Mouse (Mus musculus) hindbrain, embryonic 16.5 days (tissue): ENCODE measurements around the gene Rab3d. TPM values are rescaled to one million over a fixed set of nuclear protein-coding genes. Genes with fewer than 3 reads are reported as not detected.
"Not testable (repeated sequence)": the region's sequence is repeated elsewhere in the genome, so short reads cannot be mapped to it uniquely, and the experiment has no call there.

ENCODE experiments used
- ATAC-seq: fragments of 200-750 bp; cut with Nextera tagmentation; 2 replicates; pipeline ENCODE4 v1.8.0; 2017; ENCODE audit warnings: moderate TSS enrichment, moderate library complexity
- H3K27ac ChIP-seq: fragments of 300-500 bp; sonication (generic); 2 replicates; pipeline ENCODE4 v1.5.1; 2014; ENCODE audit warnings: low read depth, mild to moderate bottlenecking, control low read depth, low read length, moderate library complexity
- H3K27me3 ChIP-seq: fragments of 300-500 bp; sonication (generic); replicated peaks from 2 replicates; pipeline ENCODE4 v1.6.1; 2014; ENCODE audit warnings: low read length; ENCODE audit not compliant: control insufficient read depth, insufficient read depth
- H3K36me3 ChIP-seq: fragments of 300-500 bp; sonication (generic); 2 replicates; pipeline ENCODE4 v1.6.1; 2014; ENCODE audit warnings: mild to moderate bottlenecking, low read length, moderate library complexity, mixed read lengths; ENCODE audit not compliant: control insufficient read depth, insufficient read depth
- H3K4me1 ChIP-seq: fragments of 300-500 bp; sonication (generic); 2 replicates; pipeline ENCODE4 v1.6.1; 2014; ENCODE audit warnings: low read depth, low read length; ENCODE audit not compliant: control insufficient read depth, insufficient read depth
- H3K4me2 ChIP-seq: fragments of 300-500 bp; sonication (generic); 2 replicates; pipeline ENCODE4 v1.6.1; 2014; ENCODE audit warnings: mild to moderate bottlenecking, low read length, control low read depth, moderate library complexity
- H3K4me3 ChIP-seq: fragments of 300-500 bp; sonication (generic); 2 replicates; pipeline ENCODE4 v1.5.1; 2014; ENCODE audit warnings: mild to moderate bottlenecking, low read length, control low read depth, moderate library complexity
- H3K9ac ChIP-seq: fragments of 300-500 bp; sonication (generic); 2 replicates; pipeline ENCODE4 v1.6.1; 2014; ENCODE audit warnings: low read depth, mild to moderate bottlenecking, control low read depth, low read length, moderate library complexity
- H3K9me3 ChIP-seq: fragments of 300-500 bp; sonication (generic); 2 replicates; pipeline ENCODE4 v1.6.1; 2014; ENCODE audit warnings: mild to moderate bottlenecking, low read length, moderate library complexity; ENCODE audit not compliant: control insufficient read depth
- WGBS: fragments of 180-500 bp; shearing (Covaris S2); extraction: QIAGEN DNeasy Blood & Tissue Kit; methylation state at CpG from one replicate; pipeline ENCODE4 v1.1.7; 2014; 5-methylcytosine and 5-hydroxymethylcytosine counted together
- polyA plus RNA-seq: library from polyadenylated mRNA; unstranded; fragments of >200 nt; fragmentation: Nextera tagmentation; extraction: Ambion mirVana; gene quantifications from 2 replicates; pipeline ENCODE4 v1.2.1, GENCODE M21; 2015

The Rab3d gene
- polyA plus RNA-seq, 1 experiment from 2014 or later = 23.6 TPM

DNA sequence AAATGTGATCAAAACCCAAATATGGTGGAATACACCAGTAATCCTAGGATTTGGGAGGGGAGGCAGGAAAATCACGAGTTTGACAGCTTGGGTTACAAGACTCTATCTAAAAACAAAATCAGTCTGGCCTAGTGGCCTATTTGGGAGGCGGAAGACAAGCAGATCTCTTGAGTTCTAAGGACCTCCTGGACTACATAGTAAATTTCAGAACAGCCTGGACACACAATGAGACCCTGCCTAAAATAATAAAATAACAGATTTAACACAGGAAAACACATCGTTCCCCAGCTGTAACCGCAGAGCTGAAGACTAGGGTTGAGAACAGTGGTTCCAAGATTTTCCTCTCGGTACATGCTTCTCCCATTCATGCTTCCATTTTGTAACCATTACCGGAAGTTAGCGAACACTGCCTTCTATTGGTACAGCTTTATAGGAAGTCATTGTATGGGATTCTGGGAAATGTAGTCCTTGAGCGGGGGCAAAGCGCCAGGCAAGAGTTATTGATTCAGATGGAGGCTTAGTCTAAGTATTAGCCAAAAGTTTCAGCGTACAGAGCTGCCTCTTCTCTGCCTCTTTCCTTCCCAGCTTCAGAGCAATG lies 16.7 kb downstream of the Rab3d start:
- H3K9ac ChIP-seq = peak overlapping the region; percentile 42; the same call in 1 of the 2 replicates
- H3K4me2 ChIP-seq = peak overlapping the region; percentile 39
- no peaks in the 10 kb centered on the region for H3K4me1 ChIP-seq
- peak; percentile 91 for ATAC-seq
- H3K4me3 ChIP-seq = peak overlapping the region; percentile 40
- H3K36me3 ChIP-seq = no peaks in the 10 kb centered on the region
- WGBS = 16% methylated on average over 10 of the region's 10 CpGs
- H3K27ac ChIP-seq = peak overlapping the region; percentile 52; the same call in 1 of the 2 replicates
- H3K27me3 ChIP-seq = 0 out of 2 replicates have a peak, but pooled peaks cover 3% of the 10 kb centered on the region
- no peaks in the 10 kb centered on the region for H3K9me3 ChIP-seq

DNA sequence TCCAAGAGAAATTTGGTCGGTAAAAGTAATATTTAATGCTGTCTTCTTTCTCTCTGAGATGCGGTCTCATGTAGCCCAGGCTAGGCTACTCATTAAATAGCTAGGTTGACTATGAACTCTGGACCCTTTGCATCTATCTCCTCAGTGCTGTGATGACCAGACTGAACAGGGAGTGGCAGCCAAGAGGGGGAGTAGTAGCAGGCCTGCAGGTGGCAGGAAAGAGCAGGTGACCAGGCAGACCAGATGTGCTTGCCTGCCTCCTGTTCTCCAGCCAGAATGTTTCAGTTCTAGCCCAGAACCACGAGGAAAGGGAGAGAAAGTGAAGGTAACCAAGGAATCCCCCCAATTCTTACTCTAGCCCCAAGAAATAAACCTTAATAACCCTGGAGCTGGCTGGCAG lies 28.8 kb downstream of the Rab3d start:
- Histone ChIP-seq H3K27me3 (no peaks in the 10 kb centered on the region), H3K4me3 (no peak overlapping the region), H3K36me3 (no peaks in the 10 kb centered on the region), H3K4me2 (no peak overlapping the region), H3K9ac (no peak overlapping the region), H3K27ac (no peak overlapping the region), H3K9me3 (no peaks in the 10 kb centered on the region), H3K4me1 (no peaks in the 10 kb centered on the region)
- no peak for ATAC-seq
- 69% methylated on average over 3 of the region's 3 CpGs for WGBS

- WGBS = 57% methylated on average over 3 of the region's 3 CpGs
- Histone ChIP-seq H3K9me3 (no peaks in the 10 kb centered on the region), H3K4me1 (no peaks in the 10 kb centered on the region), H3K27me3 (no peaks in the 10 kb centered on the region), H3K9ac (no peak overlapping the region), H3K4me3 (no peak overlapping the region), H3K36me3 (no peaks in the 10 kb centered on the region), H3K27ac (no peak overlapping the region), H3K4me2 (no peak overlapping the region)
- no peak for ATAC-seq
Observed at GRCm38 (mm10) chr9:21876601-21877000, 41.4 kb downstream of the Rab3d start.

- Histone ChIP-seq H3K36me3 (no peaks in the 10 kb centered on the region), H3K4me1 (no peaks in the 10 kb centered on the region), H3K27ac (no peak overlapping the region), H3K4me3 (no peak overlapping the region), H3K27me3 (no peaks in the 10 kb centered on the region), H3K9me3 (no peaks in the 10 kb centered on the region), H3K9ac (no peak overlapping the region), H3K4me2 (no peak overlapping the region)
- ATAC-seq = no peak
- 52% methylated on average over 4 of the region's 4 CpGs for WGBS
Observed at GRCm38 (mm10) chr9:21872204-21872603, 45.8 kb downstream of the Rab3d start.

DNA sequence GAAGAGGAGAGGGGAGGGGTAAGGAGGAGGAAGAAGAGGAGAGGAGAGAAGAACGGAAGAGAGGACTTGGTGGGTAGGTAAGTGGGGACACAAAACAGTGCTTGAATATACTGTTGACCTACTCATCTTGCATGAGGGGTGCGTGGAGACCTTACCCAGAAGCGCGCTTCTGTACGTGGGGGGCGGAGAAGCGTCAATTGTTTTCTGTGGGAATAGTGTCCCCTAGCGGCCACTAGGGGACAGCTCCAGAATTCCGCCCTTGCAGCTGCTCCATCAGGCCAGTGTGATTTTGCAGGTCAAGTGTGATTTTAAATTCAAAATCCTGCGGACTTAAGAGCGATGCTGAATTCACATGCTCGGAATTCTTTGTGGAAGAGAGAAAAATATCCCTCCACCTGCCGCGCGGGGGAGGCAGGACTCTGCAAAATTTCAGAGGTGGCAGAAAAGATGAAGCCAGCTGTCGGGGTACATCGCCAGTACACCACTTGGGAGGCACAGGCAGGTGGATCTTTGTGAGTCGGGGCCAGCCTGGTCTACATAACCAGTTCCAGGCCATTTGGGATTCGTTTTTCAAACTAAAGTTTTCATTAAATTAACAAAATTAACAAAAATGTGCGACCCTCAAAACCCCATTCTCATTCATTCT lies 47.0 kb downstream of the Rab3d start:
- Histone ChIP-seq H3K4me3 (peak overlapping the region; percentile 21), H3K4me2 (peak overlapping the region; percentile 51), H3K9ac (peak overlapping the region; percentile 27), H3K27me3 (no peaks in the 10 kb centered on the region), H3K9me3 (no peaks in the 10 kb centered on the region), H3K4me1 (no peaks in the 10 kb centered on the region), H3K36me3 (no peaks in the 10 kb centered on the region), H3K27ac (no peak overlapping the region)
- peak; percentile 79 for ATAC-seq
- WGBS = 11% methylated on average over 20 of the region's 20 CpGs

GRCm38 (mm10) chr9:21869290-21869689 lies 48.7 kb downstream of the Rab3d start:
- not testable (repeated sequence) for H3K27me3 ChIP-seq, H3K36me3 ChIP-seq, H3K9ac ChIP-seq, H3K27ac ChIP-seq, ATAC-seq, H3K4me3 ChIP-seq, H3K9me3 ChIP-seq, H3K4me2 ChIP-seq, H3K4me1 ChIP-seq
- 57% methylated on average over 7 of the region's 7 CpGs for WGBS

GRCm38 (mm10) chr9:21867726-21868125 lies 50.3 kb downstream of the Rab3d start:
- Histone ChIP-seq H3K27me3 (no peaks in the 10 kb centered on the region), H3K4me1 (no peaks in the 10 kb centered on the region), H3K4me3 (no peak overlapping the region), H3K9ac (no peak overlapping the region), H3K27ac (no peak overlapping the region), H3K9me3 (no peaks in the 10 kb centered on the region), H3K36me3 (no peaks in the 10 kb centered on the region), H3K4me2 (no peak overlapping the region)
- 85% methylated on average over 3 of the region's 3 CpGs for WGBS
- ATAC-seq = no peak

DNA sequence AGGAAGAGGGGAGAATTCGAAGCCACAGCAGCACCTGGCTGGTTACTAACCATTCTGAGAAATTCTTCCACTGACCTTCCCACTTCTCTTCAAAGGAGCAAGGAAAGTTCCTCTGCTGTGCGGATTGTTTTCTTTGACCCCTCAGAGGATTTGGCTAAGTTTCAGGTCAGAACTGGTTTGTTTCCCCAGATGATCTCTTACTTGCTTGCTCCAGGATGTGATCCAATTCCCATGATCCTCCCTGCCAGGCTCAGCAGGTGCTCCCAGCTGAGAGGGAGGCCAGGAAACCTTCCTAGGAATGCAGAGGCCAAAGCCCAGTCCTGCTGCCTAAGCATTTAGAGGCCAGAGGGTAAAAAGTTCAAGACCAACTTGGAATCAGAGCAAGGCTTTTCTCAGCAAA lies 51.4 kb downstream of the Rab3d start:
- WGBS = 59% methylated on average over 2 of the region's 2 CpGs
- H3K9ac ChIP-seq = no peak overlapping the region
- H3K27me3 ChIP-seq = no peaks in the 10 kb centered on the region
- no peak for ATAC-seq
- no peak overlapping the region for H3K4me3 ChIP-seq
- peak overlapping the region; percentile 60 for H3K27ac ChIP-seq
- H3K4me1 ChIP-seq = no peaks in the 10 kb centered on the region
- no peaks in the 10 kb centered on the region for H3K36me3 ChIP-seq
- H3K4me2 ChIP-seq = no peak overlapping the region
- no peaks in the 10 kb centered on the region; the same call in 1 of the 2 replicates for H3K9me3 ChIP-seq

DNA sequence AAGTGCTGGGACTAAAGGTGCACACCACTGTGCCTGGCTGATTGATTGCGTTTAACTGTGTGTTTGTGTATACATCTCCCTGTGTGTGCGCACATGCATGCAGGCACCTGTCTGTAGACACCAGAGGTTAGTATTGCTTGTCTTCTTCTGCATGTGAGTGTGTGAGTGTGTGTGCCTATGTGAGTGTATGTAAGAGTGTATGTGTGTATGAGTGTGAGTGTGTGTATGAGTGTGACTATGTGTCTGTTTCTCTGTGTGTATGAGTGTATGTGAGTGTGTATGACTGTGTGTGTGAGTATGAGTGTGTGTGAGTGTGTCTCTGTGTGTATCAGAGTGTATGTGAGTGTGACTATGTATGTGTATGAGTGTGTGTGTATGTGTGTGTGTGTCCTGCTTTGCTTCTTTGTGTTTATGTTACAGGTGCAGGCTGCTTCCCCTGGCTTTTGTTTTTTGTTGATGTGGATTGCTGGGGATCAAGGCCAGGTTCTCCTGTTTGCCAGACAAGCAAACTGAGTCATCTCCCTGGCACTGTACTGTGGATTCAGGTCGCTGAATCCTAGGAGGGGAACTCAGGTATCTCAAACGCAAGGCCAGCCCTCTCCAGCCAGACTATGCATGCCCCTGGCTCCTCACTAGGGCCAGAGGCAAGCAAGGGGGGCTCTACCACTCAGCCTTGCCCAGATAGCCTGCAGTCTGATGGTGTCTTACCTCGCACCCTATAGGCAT lies 52.2 kb downstream of the Rab3d start:
- Histone ChIP-seq H3K27me3 (no peaks in the 10 kb centered on the region), H3K4me2 (no peak overlapping the region), H3K4me3 (no peak overlapping the region), H3K27ac (peak overlapping the region; percentile 60), H3K4me1 (no peaks in the 10 kb centered on the region), H3K9me3 (no peaks in the 10 kb centered on the region; the same call in 1 of the 2 replicates), H3K9ac (no peak overlapping the region), H3K36me3 (no peaks in the 10 kb centered on the region)
- 72% methylated on average over 5 of the region's 5 CpGs for WGBS
- no peak for ATAC-seq
